Mouse (Mus musculus): ENCODE data around the gene Gm3755. TPM values are rescaled to one million over a fixed set of nuclear protein-coding genes. Genes with fewer than 3 reads are reported as not detected.
"Not testable (repeated sequence)": the region's sequence is repeated elsewhere in the genome, so short reads cannot be mapped to it uniquely, and the experiment has no call there.

The Gm3755 gene
- polyA plus RNA-seq (2015; fragmentation: Nextera tagmentation; extraction: Ambion mirVana): not detected in 2 replicates

DNA sequence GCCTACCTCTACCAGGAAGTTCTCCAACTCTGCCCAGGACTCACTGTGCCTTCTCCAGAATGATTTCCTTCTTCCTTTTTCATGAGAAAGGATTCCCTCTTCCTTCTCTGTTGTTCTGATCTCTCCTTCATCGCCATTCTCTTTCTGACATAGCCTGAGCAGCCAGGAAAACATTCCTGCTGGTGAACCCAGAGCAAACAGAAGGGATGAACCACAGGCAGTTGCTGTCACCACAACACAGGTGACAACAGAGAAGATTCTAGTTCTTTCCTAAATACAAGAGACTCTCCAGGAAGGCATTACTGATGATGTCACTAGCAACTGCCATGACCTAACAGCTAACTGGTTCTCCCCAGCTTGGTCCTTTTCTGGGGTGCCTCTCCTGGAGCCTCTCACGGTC is at the start of gene Gm3755:
Gm3755 (minus strand) TSS at position 101 of the 400 bp plus-strand sequence.
- H3K4me2 ChIP-seq (ENCODE audit: low read depth, low read length); H3K36me3 ChIP-seq (ENCODE audit: control insufficient read depth, insufficient read depth, low read length); H3K4me3 ChIP-seq (ENCODE audit: low read length); H3K27ac ChIP-seq (ENCODE audit: low read length); H3K9ac ChIP-seq (ENCODE audit: low read length); H3K27me3 ChIP-seq (ENCODE audit: control insufficient read depth, insufficient read depth, low read depth, low read length); H3K9me3 ChIP-seq (ENCODE audit: control insufficient read depth, low read length); ATAC-seq (ENCODE audit: low read depth); H3K4me1 ChIP-seq (replicated peaks; ENCODE audit: control insufficient read depth, insufficient read depth, low read length): not testable (repeated sequence)
- WGBS: no CpG with 5 or more reads among the region's 2 CpGs

DNA sequence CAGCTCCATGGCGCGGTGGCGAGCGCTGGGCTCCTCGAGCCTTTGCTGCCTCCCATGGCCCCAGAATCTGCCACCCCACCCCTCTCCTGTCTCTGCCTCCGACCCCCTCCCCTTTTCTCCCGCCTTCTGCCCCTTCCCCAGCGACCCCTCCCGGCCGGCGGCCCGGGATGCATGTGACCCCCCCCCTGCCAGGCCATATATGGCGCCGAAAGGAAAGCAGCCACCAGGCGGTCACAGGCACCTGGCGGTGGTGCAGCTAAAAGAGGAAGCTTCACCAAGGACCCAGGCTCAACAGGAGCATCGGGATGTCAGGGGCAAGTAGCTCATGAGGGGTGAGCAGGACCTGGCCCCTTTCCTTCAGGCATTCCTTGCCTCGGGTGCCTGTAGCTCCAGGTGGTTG is 38.0 kb upstream of the Gm3755 start:
- 0% methylated on average over 10 of the region's 18 CpGs for WGBS
- not testable (repeated sequence) for H3K27me3 ChIP-seq (ENCODE audit: control insufficient read depth, insufficient read depth, low read depth, low read length); H3K9me3 ChIP-seq (ENCODE audit: control insufficient read depth, low read length); ATAC-seq (ENCODE audit: low read depth); H3K4me1 ChIP-seq (replicated peaks; ENCODE audit: control insufficient read depth, insufficient read depth, low read length); H3K36me3 ChIP-seq (ENCODE audit: control insufficient read depth, insufficient read depth, low read length); H3K27ac ChIP-seq (ENCODE audit: low read length); H3K9ac ChIP-seq (ENCODE audit: low read length)
- Histone ChIP-seq H3K4me3 (ENCODE audit: low read length) (peak overlapping the region; percentile 24), H3K4me2 (ENCODE audit: low read depth, low read length) (peak overlapping the region; percentile 53)

DNA sequence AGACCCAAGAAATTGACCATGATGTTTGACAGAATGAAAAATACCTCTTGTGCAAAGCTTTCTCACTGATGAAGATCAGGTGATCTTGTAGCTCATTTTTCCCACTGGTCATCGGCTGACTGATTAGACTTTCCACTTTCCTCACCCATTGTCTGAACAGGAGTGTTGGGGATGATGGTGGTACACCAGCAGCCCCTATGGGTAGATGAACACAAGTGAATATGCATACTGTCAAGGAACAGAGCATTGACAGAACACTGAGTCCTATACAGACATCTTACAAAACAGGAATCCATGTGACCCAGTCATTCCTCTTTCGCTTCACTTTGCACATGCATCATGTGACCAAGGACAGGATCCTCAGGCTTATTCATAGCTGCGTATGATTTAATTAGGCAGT is 32.9 kb upstream of the Gm3755 start, which contains the start of gene Gm3752:
Gm3752 (minus strand) TSS at position 101 of the 400 bp plus-strand sequence.
- H3K9me3 ChIP-seq (ENCODE audit: control insufficient read depth, low read length); H3K9ac ChIP-seq (ENCODE audit: low read length); H3K27me3 ChIP-seq (ENCODE audit: control insufficient read depth, insufficient read depth, low read depth, low read length); H3K36me3 ChIP-seq (ENCODE audit: control insufficient read depth, insufficient read depth, low read length); ATAC-seq (ENCODE audit: low read depth); H3K27ac ChIP-seq (ENCODE audit: low read length); H3K4me3 ChIP-seq (ENCODE audit: low read length); H3K4me2 ChIP-seq (ENCODE audit: low read depth, low read length); H3K4me1 ChIP-seq (replicated peaks; ENCODE audit: control insufficient read depth, insufficient read depth, low read length): not testable (repeated sequence)
- whole genome bisulfite sequencing: 33% methylated on average over 1 of the region's 3 CpGs

DNA sequence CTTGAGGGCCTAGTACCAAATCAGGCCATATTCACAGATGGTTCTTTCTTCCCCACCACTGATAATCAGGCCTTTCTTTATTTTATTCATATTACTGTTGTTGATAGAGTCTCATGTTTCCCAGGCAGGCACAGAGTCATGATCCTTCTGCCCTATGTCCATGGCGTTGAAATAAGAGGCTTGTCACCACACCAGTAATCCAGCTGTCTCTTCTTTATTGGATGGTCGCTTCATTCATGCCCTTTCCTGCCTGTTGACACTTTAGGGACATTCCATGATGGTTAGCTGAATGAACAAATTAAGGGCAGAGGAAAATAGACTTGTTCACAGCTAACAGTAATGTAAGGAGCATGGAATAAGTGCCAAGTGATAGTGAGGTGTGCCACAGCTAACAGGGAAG is 28.2 kb downstream of the Gm3755 start:
- H3K9ac ChIP-seq (ENCODE audit: low read length); H3K27ac ChIP-seq (ENCODE audit: low read length); H3K4me1 ChIP-seq (replicated peaks; ENCODE audit: control insufficient read depth, insufficient read depth, low read length); H3K27me3 ChIP-seq (ENCODE audit: control insufficient read depth, insufficient read depth, low read depth, low read length); H3K4me3 ChIP-seq (ENCODE audit: low read length); H3K36me3 ChIP-seq (ENCODE audit: control insufficient read depth, insufficient read depth, low read length); H3K9me3 ChIP-seq (ENCODE audit: control insufficient read depth, low read length); H3K4me2 ChIP-seq (ENCODE audit: low read depth, low read length); ATAC-seq (ENCODE audit: low read depth): not testable (repeated sequence)
- WGBS: 75% methylated on average over 2 of the region's 2 CpGs

Other genes starting within 250 kb of the Gm3755 start
- gene Gm3727, start 186.2 kb downstream of the Gm3755 start, polyA plus RNA-seq (2015; fragmentation: Nextera tagmentation; extraction: Ambion mirVana): not detected in 2 replicates
- 0.38 and 0.55 TPM in 2 replicates for gene Gm3739, start 135.9 kb downstream of the Gm3755 start, polyA plus RNA-seq (2015; fragmentation: Nextera tagmentation; extraction: Ambion mirVana)
- not detected in 2 replicates for gene Gm5797, start 118.5 kb downstream of the Gm3755 start, polyA plus RNA-seq (2015; fragmentation: Nextera tagmentation; extraction: Ambion mirVana)
- gene Gm8374, start 85.8 kb downstream of the Gm3755 start, polyA plus RNA-seq (2015; fragmentation: Nextera tagmentation; extraction: Ambion mirVana): not detected in 2 replicates
- 0.24 and 0.44 TPM in 2 replicates for gene Gm3752, start 32.8 kb upstream of the Gm3755 start, polyA plus RNA-seq (2015; fragmentation: Nextera tagmentation; extraction: Ambion mirVana)
- gene Gm3558, start 117.6 kb upstream of the Gm3755 start, polyA plus RNA-seq (2015; fragmentation: Nextera tagmentation; extraction: Ambion mirVana): 0.23 and 0.25 TPM in 2 replicates
- gene Gm10338, start 144.7 kb upstream of the Gm3755 start, polyA plus RNA-seq (2015; fragmentation: Nextera tagmentation; extraction: Ambion mirVana): not detected in 2 replicates
- gene Gm10128, start 193.1 kb upstream of the Gm3755 start, polyA plus RNA-seq (2015; fragmentation: Nextera tagmentation; extraction: Ambion mirVana): not detected in 2 replicates

Data from lung, embryonic 16.5 days (tissue).